Mouse (Mus musculus) naive thymus-derived CD4-positive, alpha-beta T cell, adult 2 months (primary cell): ENCODE measurements around the gene Apba1.

Source experiments
- DNase-seq: peaks from one replicate; pipeline ENCODE4 v3.0.0-alpha.2; 2011; ENCODE audit warnings: low read depth

Gene Apba1

GRCm38 (mm10) chr19:23874502-23874901 is 115.8 kb downstream of the Apba1 start:
- DNase-seq: no peak

DNA sequence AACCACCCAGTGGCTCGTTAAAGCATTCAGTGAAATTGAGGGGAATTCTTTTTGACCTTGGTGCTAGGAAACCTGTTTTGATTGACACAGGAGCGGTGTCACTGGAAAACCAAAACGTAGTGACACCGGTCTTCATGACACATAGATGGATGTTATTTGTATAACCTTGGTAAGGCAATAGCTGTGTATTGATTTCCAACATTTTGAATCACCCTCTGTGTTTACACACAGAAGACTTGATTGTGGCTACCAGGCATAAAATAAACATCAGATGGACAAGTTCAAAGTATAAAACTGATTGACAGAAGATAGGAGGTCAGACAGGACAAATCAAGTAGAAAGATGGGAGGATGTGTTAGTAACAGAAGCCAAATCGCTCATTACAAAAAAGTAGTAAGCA is 117.1 kb downstream of the Apba1 start:
- no peak for DNase-seq

DNA sequence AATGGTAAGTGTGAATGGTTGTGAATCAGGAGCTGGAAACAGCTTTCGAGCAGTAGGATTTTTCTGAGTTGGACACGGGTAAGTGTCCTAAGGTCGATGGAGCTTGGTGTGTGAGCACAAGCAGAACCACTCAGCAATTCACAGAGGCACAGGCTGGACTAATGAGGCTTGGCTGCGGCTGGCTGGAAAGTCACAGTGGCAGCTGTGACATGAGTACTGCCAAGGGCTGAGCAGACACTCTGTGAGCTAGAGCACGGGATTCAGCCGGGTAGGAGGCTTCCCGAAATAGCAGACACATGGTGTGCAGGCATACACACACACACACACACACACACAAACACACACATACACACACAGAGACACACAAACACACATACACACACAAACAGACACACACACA is 121.2 kb downstream of the Apba1 start:
- no peak for DNase-seq

DNA sequence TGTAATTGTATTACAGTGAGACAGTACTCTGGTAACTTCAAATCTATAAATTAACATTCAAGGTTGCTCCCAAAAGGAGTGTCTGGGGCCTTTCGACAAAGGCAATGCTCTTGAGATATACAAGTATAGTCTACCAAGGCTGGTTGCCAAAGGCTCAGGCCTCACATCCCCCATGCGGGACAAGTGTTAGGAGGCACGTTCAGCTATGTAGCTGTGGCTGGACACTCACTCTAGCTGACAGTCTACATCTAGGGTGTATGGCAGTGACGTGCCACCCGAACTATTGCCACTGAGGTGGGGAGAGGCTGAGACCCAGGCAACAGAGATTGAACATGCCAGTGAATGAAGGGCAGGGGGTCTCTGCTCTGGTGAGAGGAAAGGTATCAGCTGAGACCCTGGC is 127.5 kb downstream of the Apba1 start:
- DNase-seq: no peak

DNA sequence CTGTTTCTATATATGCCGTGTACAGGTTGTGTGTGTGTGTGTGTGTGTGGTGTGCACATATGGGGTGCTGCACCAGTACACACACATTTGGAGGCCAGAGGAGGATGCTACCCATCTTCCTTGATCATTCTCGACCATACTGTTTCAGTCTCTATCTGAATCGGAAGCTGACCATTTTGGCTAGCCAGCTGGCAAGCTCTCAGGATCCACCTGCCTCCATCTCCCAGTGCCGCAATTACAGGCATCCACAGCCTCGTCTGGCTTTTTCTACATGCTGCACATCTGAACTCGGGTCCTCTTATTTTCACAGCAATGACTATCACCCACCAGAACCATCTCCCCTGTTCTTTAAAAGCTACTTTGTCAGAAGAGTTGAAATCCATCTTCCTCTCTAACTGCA is 132.7 kb downstream of the Apba1 start:
- no peak for DNase-seq

DNA sequence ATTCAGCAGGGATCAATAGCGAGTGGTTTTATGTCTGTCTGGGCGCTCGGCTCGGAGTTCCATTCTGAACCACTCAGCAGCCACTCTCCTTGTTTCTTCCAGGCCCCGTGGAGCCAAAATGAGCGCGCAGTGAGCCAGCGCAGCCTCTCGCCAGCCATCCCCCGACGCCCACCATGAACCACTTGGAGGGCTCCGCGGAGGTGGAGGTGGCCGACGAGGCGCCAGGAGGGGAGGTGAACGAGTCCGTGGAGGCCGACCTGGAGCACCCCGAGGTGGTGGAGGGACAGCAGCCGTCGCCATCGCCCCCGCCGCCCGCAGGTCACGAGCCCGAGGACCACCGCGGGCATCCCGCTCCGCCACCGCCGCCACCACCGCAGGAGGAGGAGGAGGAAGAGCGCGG is 133.9 kb downstream of the Apba1 start:
- DNase-seq: no peak

DNA sequence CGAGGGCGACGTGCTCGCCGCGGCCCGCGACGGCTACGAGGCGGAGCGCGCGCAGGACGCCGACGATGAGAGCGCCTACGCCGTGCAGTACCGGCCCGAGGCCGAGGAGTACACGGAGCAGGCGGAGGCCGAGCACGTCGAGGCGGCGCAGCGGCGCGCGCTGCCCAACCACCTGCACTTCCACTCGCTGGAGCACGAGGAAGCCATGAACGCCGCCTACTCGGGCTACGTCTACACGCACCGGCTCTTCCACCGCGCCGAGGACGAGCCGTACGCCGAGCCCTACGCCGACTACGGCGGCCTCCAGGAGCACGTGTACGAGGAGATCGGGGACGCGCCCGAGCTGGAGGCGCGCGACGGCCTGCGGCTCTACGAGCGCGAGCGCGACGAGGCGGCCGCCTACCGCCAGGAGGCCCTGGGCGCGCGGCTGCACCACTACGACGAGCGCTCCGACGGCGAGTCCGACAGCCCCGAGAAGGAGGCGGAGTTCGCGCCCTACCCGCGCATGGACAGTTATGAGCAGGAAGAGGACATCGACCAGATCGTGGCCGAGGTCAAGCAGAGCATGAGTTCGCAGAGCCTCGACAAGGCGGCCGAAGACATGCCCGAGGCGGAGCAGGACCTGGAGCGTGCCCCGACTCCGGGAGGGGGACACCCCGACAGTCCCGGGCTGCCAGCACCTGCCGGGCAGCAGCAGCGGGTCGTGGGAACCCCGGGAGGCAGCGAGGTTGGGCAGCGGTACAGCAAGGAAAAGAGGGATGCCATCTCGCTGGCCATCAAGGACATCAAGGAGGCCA is 134.6 kb downstream of the Apba1 start:
- DNase-seq: no peak

- DNase-seq: no peak
Measured at GRCm38 (mm10) chr19:23893946-23894345, 135.3 kb downstream of the Apba1 start.

DNA sequence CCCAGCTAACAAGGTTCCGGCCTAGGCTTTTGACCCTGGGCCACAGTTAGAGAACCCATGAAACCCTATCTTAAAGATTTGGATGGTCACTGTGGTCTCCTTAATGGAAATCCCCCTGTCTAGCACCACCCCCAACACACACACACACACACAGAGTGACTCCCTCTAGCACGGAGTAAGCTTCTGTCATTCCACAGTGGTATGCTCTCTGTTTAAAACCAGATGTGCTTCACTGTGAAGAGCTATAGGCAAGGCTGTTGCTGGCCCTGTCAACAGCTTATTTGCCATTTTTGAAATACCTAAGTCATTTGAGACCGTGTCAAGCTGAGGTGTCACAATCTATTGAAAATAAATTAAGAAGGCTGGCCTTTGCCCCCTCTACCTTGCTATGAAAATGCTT is 136.1 kb downstream of the Apba1 start:
- DNase-seq: no peak

- no peak for DNase-seq
Measured at GRCm38 (mm10) chr19:23896915-23897314, 138.2 kb downstream of the Apba1 start.

- DNase-seq: no peak
Measured at GRCm38 (mm10) chr19:23898501-23898900, 139.8 kb downstream of the Apba1 start.

GRCm38 (mm10) chr19:23901177-23901576 is 142.5 kb downstream of the Apba1 start:
- DNase-seq: no peak

DNA sequence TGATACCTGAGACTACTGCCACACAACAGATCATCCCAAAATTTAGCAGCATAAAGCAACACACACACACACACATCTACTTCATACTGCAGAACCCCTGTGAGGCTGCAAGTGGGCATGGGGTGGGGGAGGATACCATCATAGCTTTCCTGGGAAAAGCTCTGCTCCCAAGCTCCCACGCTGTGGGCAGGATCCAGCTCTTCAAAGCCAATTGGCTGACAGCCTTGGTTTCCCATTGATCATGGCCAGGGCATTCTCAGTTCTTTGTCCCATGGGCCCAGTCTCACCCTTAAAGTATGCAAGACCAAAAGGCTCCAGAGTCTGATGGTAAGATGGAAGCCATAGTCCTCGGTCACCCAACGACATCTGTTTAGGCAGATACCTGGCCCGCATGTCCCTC is 143.1 kb downstream of the Apba1 start:
- no peak for DNase-seq

DNA sequence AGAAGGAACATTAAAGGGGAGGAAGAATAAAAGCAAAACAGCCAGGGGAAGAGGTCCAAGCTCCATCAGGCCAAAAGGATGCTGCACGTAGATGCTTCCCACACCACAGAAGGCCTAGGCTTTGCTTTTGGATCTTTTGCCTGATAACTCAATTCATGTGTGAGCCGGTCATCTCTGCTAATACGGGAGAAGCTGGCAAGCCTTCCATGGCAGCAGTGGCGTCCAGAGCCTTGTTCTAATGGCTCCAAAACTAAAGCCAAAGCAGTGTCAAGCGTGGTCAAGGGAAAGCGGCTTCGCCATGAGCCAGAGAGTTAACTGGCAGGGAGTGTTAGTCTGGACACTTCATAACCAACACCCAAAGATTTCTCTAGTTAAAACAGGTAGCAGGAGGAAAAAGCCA is 144.4 kb downstream of the Apba1 start:
- DNase-seq: no peak

- DNase-seq: no peak
Measured at GRCm38 (mm10) chr19:23904922-23905321, 146.2 kb downstream of the Apba1 start.

- DNase-seq: no peak
Measured at GRCm38 (mm10) chr19:23905772-23906171, 147.1 kb downstream of the Apba1 start.

GRCm38 (mm10) chr19:23910345-23910744 is 151.7 kb downstream of the Apba1 start:
- DNase-seq: no peak

DNA sequence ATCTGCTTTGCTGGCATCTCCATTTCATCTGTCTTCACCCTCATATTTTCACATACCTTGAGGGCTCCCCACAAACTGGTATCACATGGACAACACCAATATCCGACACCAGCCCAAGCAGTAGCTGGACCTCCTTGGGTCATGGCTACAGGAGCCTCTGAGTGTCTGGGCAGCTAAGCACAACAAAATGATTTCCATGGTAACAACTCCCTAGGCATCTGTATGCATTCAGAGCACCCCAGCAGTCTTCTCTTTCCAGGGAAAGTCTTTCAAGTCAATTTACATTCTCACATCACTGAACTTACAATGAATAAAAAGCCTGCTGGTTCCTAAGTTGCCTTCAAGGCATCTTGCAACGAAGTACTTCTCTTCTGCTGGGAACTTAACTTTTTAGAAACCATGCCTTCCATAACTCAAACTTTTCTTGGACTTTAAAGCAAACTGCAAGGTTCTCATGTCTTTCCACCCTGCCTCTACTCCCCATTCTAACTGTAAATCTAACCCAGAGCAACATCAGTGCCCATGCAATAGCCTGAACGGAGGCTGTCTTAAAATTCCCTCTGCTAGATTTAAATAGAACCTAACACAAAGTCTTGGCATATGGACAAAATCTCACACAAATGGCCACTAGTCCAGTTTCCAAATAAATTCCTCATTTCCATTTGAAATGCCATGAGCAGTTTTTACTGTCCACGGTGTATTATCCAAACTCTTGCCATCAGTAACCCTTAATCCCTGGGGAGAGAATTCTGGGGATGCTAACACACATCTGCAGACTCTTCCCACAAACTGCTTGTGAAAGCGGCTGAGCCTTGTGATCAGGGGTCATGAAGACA is 160.9 kb downstream of the Apba1 start:
- no peak for DNase-seq

- no peak for DNase-seq
Measured at GRCm38 (mm10) chr19:23920220-23920544, 161.5 kb downstream of the Apba1 start.

DNA sequence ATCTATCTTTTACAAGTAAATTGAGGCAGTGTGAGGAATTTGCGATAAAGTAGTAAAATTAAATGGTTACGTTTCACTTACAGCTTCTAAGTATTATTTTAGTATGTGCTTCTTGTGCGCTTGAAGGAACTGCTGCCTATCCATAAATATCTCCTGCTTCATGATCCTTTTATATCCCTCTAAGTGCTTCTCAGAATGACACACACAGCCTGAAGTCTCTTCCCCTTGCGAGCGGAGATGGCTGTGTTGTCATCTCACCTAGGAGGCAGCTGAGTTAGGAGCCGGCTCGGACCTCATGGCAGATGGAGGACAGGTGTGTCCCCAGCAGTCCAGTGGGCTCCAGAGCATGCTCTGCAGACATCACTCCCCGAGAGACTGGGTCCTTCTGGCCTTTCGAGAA is 163.9 kb downstream of the Apba1 start:
- DNase-seq: no peak

DNA sequence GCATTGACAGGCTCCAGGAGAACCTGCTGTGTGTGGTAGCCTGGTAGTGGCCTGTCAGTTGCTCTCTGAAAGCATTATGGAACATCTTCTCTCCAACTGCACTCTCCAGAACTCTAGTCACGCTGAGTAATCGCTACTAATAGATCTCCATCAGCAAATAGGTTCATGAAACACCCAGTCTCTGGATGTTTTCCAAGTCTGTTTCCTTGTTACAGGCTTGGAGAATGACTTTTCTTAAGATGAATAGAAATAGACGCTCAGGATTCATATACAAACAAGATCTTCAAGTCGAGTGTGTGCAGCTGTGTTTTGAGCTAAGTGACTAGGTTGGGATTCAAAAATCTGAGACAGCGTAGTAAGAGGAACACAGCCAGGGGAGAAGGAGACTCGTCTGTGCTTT is 165.4 kb downstream of the Apba1 start:
- no peak for DNase-seq

DNA sequence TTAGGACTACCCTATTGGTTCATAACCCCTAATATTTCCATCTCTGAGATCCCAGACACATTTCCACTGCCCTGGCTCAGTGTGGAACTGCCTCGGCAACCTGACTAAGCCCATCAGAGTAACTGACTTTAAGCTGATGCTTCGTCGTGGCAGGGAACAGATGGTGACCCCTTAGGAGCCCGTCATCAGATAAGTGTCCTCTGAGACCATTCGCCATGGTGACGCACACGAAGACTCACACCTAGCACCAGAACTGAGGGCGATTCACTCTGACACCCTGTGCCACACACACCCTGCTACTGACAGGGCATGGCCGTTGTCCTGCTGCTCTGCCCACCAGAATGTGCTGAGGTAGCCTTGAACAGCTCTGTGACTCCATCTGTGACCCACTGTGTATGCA is 166.1 kb downstream of the Apba1 start:
- DNase-seq: no peak

DNA sequence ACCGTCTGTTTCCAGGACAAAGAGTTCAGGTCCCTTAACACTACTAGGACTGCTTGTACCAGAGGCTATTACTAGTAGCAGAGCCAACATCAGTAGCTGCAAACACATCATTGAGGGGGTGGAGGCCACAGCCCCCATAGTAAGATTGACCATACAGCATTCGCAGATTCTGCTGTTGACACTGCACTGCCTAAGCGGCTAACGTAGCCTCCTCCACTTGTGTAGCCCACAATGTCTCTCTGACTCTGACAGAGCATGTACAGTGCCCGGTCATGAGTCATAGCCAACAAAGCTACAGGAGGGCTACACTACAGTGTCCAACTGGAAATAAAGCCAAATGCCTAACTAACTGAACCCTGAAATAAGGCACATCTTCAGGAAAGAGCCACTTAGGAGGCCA is 166.9 kb downstream of the Apba1 start:
- DNase-seq: no peak

GRCm38 (mm10) chr19:23930826-23931225 is 172.1 kb downstream of the Apba1 start:
- DNase-seq: no peak
